Mouse (Mus musculus): ENCODE measurements around the gene Tmem258. TPM values are rescaled to one million over a fixed set of nuclear protein-coding genes. Genes with fewer than 3 reads are reported as not detected.

The Tmem258 gene
- polyA plus RNA-seq, 1 experiment from 2014 or later, result 344 TPM

DNA sequence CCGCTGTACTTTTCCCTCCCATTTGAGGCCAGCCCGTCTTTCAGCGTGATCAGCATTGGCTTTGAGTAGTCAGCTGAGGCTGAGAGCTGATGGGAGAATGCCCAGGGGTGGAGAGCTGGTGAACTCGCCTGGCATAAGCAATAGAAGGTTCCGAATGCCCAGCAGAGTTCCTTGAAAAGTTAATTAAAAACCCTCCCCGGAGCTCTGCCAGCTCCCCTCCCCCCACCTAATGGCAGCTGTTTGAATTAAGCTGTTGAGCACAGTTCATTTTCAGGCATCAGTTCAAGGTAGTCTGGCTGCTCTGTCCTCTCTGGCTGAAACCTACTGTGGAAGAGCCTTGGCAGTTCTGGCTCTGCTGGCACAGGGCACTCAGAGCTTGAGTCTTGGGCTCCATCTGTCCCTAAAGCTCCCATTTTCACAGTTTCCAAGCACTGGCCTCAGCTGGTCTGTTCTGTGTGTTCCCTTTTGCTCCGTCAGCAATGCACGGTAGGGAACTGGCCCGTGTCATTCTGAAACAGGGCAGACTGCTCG is 15.5 kb upstream of the Tmem258 start:
- H3K36me3 ChIP-seq (replicated peaks; ENCODE audit: control insufficient read depth, insufficient read depth, low read depth, low read length), result peaks cover 34% of the 10 kb centered on the region
- H3K9me3 ChIP-seq (replicated peaks; ENCODE audit: control insufficient read depth, low read length), result no peaks in the 10 kb centered on the region
- WGBS, result 62% methylated on average over 10 of the region's 10 CpGs
- no peak overlapping the region for H3K9ac ChIP-seq (replicated peaks; ENCODE audit: low read length)
- no peak overlapping the region for H3K4me3 ChIP-seq (ENCODE audit: low read depth, low read length)
- peaks cover 2% of the 10 kb centered on the region for H3K4me1 ChIP-seq (ENCODE audit: control insufficient read depth, insufficient read depth, low read length)
- DNase-seq (ENCODE audit: low spot score) (peak; percentile 54), ATAC-seq (replicated peaks; ENCODE audit: insufficient number of reproducible peaks, low FRiP score, low TSS enrichment, low read depth) (no peak)
- no peaks in the 10 kb centered on the region for H3K27me3 ChIP-seq (ENCODE audit: control insufficient read depth, insufficient read depth, low read length)
- H3K4me2 ChIP-seq (ENCODE audit: low read depth, low read length), result no peak overlapping the region
- H3K27ac ChIP-seq (replicated peaks; ENCODE audit: low read depth, low read length), result no peak overlapping the region

DNA sequence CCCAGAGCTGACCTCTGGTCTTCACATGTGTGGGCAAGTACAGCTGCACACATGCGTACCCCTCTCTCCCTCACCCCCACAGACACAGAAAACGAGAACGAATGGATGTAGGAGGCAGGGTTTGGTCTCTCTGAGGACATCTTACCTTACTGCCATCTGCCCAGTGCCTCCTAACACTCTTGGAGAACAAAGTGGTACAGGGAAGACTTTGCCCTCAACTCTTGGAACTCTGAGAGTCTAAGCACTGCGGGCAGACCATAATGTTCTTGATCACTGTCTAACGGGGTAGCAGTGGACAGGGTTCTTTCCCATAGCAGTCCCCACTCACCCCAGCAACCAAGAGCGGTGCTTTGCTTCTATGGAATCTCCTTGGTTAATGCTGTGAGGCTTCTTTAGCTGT is 14.8 kb upstream of the Tmem258 start:
- DNase-seq (ENCODE audit: low spot score) (no peak), ATAC-seq (replicated peaks; ENCODE audit: insufficient number of reproducible peaks, low FRiP score, low TSS enrichment, low read depth) (no peak)
- Histone ChIP-seq H3K4me2 (ENCODE audit: low read depth, low read length) (no peak overlapping the region), H3K9me3 (replicated peaks; ENCODE audit: control insufficient read depth, low read length) (no peaks in the 10 kb centered on the region), H3K27ac (replicated peaks; ENCODE audit: low read depth, low read length) (no peak overlapping the region), H3K27me3 (ENCODE audit: control insufficient read depth, insufficient read depth, low read length) (no peaks in the 10 kb centered on the region), H3K9ac (replicated peaks; ENCODE audit: low read length) (no peak overlapping the region), H3K36me3 (replicated peaks; ENCODE audit: control insufficient read depth, insufficient read depth, low read depth, low read length) (peaks cover 38% of the 10 kb centered on the region), H3K4me3 (ENCODE audit: low read depth, low read length) (no peak overlapping the region), H3K4me1 (ENCODE audit: control insufficient read depth, insufficient read depth, low read length) (peaks cover 2% of the 10 kb centered on the region)
- WGBS, result 94% methylated on average over 6 of the region's 6 CpGs

GRCm38 (mm10) chr19:10189940-10190339 is 13.9 kb upstream of the Tmem258 start:
- peaks cover 46% of the 10 kb centered on the region for H3K36me3 ChIP-seq (replicated peaks; ENCODE audit: control insufficient read depth, insufficient read depth, low read depth, low read length)
- no peak overlapping the region for H3K27ac ChIP-seq (replicated peaks; ENCODE audit: low read depth, low read length)
- H3K9ac ChIP-seq (replicated peaks; ENCODE audit: low read length), result no peak overlapping the region
- H3K4me3 ChIP-seq (ENCODE audit: low read depth, low read length), result no peak overlapping the region
- H3K4me1 ChIP-seq (ENCODE audit: control insufficient read depth, insufficient read depth, low read length), result no peaks in the 10 kb centered on the region; the same call in 1 of the 2 replicates
- ATAC-seq (replicated peaks; ENCODE audit: insufficient number of reproducible peaks, low FRiP score, low TSS enrichment, low read depth), result no peak
- WGBS, result 92% methylated on average over 8 of the region's 8 CpGs
- H3K9me3 ChIP-seq (replicated peaks; ENCODE audit: control insufficient read depth, low read length), result no peaks in the 10 kb centered on the region
- H3K27me3 ChIP-seq (ENCODE audit: control insufficient read depth, insufficient read depth, low read length), result no peaks in the 10 kb centered on the region
- DNase-seq (ENCODE audit: low spot score), result no peak
- H3K4me2 ChIP-seq (ENCODE audit: low read depth, low read length), result no peak overlapping the region

DNA sequence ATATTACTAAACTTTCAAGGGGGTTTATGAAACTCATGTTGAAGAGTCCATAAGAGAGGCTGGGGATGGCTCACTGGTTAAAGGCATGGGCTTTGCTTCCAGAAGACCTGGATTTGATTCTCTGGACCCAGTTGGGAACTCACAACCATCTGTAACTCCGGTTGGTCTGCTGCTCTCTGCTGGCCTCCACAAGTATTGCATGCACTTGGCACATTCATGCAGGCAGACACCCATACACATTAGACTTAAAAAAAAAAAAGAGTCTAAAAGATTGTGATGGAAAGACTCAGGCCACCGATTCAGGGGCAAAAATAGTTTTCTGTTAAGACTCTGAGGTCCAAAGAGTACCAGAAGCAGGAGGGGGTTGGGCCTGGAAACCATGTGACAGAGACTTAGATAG is 13.0 kb upstream of the Tmem258 start:
- H3K27ac ChIP-seq (replicated peaks; ENCODE audit: low read depth, low read length), result no peak overlapping the region
- no peaks in the 10 kb centered on the region for H3K9me3 ChIP-seq (replicated peaks; ENCODE audit: control insufficient read depth, low read length)
- H3K4me2 ChIP-seq (ENCODE audit: low read depth, low read length), result no peak overlapping the region
- ATAC-seq (replicated peaks; ENCODE audit: insufficient number of reproducible peaks, low FRiP score, low TSS enrichment, low read depth) (no peak), DNase-seq (ENCODE audit: low spot score) (peak; percentile 81)
- no peak overlapping the region for H3K4me3 ChIP-seq (ENCODE audit: low read depth, low read length)
- no peaks in the 10 kb centered on the region for H3K27me3 ChIP-seq (ENCODE audit: control insufficient read depth, insufficient read depth, low read length)
- 58% methylated on average over 2 of the region's 2 CpGs for WGBS
- no peak overlapping the region for H3K9ac ChIP-seq (replicated peaks; ENCODE audit: low read length)
- peaks cover 49% of the 10 kb centered on the region for H3K36me3 ChIP-seq (replicated peaks; ENCODE audit: control insufficient read depth, insufficient read depth, low read depth, low read length)
- no peaks in the 10 kb centered on the region; the same call in 1 of the 2 replicates for H3K4me1 ChIP-seq (ENCODE audit: control insufficient read depth, insufficient read depth, low read length)

DNA sequence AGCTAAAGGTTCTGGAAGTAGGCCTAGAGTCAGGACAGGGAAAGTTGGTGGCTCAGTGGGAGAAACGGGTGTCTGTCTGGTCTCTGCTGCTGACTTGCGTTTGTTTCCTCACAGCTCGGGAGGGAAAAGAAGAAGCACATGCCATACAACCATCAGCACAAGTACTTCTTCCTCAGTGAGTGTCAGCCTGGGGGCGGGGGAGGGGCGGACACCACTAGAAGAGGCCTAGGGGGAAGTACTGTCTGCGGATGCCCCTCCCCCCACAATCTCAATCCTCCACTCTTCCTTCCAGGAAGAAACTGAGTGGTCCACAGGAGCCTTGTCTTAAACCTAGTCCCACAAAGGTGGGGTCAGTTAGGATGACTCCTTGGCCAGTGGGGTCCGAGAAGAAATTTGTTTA is 12.5 kb upstream of the Tmem258 start:
- Histone ChIP-seq H3K27ac (replicated peaks; ENCODE audit: low read depth, low read length) (no peak overlapping the region), H3K36me3 (replicated peaks; ENCODE audit: control insufficient read depth, insufficient read depth, low read depth, low read length) (peaks cover 49% of the 10 kb centered on the region), H3K9ac (replicated peaks; ENCODE audit: low read length) (no peak overlapping the region), H3K4me2 (ENCODE audit: low read depth, low read length) (no peak overlapping the region), H3K9me3 (replicated peaks; ENCODE audit: control insufficient read depth, low read length) (no peaks in the 10 kb centered on the region), H3K4me1 (ENCODE audit: control insufficient read depth, insufficient read depth, low read length) (no peaks in the 10 kb centered on the region; the same call in 1 of the 2 replicates), H3K4me3 (ENCODE audit: low read depth, low read length) (no peak overlapping the region), H3K27me3 (ENCODE audit: control insufficient read depth, insufficient read depth, low read length) (no peaks in the 10 kb centered on the region)
- DNase-seq (ENCODE audit: low spot score) (no peak), ATAC-seq (replicated peaks; ENCODE audit: insufficient number of reproducible peaks, low FRiP score, low TSS enrichment, low read depth) (no peak)
- 65% methylated on average over 7 of the region's 7 CpGs for WGBS

DNA sequence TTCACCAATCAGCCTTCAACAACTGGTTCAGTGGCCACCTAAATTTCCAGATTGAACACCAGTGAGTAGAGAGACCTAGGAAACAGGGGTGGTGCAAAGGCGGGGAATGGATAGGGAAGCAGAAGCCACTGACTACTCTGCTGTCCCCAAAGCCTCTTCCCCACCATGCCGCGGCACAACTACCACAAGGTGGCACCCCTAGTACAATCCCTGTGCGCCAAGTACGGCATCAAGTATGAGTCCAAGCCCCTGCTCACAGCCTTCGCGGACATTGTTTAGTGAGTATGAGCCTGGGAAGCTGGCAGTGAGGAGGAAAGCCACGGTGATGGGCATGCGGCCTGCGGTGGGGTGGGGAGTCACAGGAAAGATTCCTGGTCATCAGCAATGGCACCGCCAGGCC is 9.5 kb upstream of the Tmem258 start:
- peaks cover 29% of the 10 kb centered on the region for H3K36me3 ChIP-seq (replicated peaks; ENCODE audit: control insufficient read depth, insufficient read depth, low read depth, low read length)
- 87% methylated on average over 11 of the region's 11 CpGs for WGBS
- ATAC-seq (replicated peaks; ENCODE audit: insufficient number of reproducible peaks, low FRiP score, low TSS enrichment, low read depth) (no peak), DNase-seq (ENCODE audit: low spot score) (no peak)
- no peak overlapping the region for H3K4me3 ChIP-seq (ENCODE audit: low read depth, low read length)
- no peak overlapping the region for H3K27ac ChIP-seq (replicated peaks; ENCODE audit: low read depth, low read length)
- no peaks in the 10 kb centered on the region for H3K27me3 ChIP-seq (ENCODE audit: control insufficient read depth, insufficient read depth, low read length)
- H3K9me3 ChIP-seq (replicated peaks; ENCODE audit: control insufficient read depth, low read length), result no peaks in the 10 kb centered on the region
- no peak overlapping the region for H3K9ac ChIP-seq (replicated peaks; ENCODE audit: low read length)
- H3K4me2 ChIP-seq (ENCODE audit: low read depth, low read length), result no peak overlapping the region
- H3K4me1 ChIP-seq (ENCODE audit: control insufficient read depth, insufficient read depth, low read length), result no peaks in the 10 kb centered on the region

GRCm38 (mm10) chr19:10195252-10195651 is 8.6 kb upstream of the Tmem258 start:
- WGBS, result 78% methylated on average over 5 of the region's 5 CpGs
- Histone ChIP-seq H3K4me1 (ENCODE audit: control insufficient read depth, insufficient read depth, low read length) (no peaks in the 10 kb centered on the region), H3K4me3 (ENCODE audit: low read depth, low read length) (no peak overlapping the region), H3K27me3 (ENCODE audit: control insufficient read depth, insufficient read depth, low read length) (no peaks in the 10 kb centered on the region), H3K9ac (replicated peaks; ENCODE audit: low read length) (no peak overlapping the region), H3K4me2 (ENCODE audit: low read depth, low read length) (no peak overlapping the region), H3K36me3 (replicated peaks; ENCODE audit: control insufficient read depth, insufficient read depth, low read depth, low read length) (peaks cover 27% of the 10 kb centered on the region), H3K9me3 (replicated peaks; ENCODE audit: control insufficient read depth, low read length) (no peaks in the 10 kb centered on the region), H3K27ac (replicated peaks; ENCODE audit: low read depth, low read length) (no peak overlapping the region)
- DNase-seq (ENCODE audit: low spot score), result no peak
- ATAC-seq (replicated peaks; ENCODE audit: insufficient number of reproducible peaks, low FRiP score, low TSS enrichment, low read depth), result no peak

DNA sequence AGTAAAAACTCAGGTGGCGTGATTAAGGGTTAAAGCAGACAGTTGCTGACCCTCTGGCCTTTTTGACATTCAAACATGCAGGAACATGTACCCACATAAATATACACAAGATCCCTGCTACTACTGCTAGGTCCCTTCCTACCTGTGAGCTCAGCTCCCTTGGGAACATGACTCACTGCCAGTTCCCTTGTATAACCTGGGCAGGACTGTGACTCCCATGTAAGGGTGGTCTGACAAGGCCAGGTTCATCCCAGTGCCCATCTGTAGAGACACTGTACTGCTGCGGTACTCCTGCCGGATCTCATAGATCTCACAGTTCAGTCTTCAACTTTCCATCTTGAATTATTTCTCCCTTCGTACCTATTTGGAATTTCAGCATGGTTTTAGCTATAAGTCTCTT is 6.7 kb upstream of the Tmem258 start:
- no peak overlapping the region for H3K4me2 ChIP-seq (ENCODE audit: low read depth, low read length)
- DNase-seq (ENCODE audit: low spot score) (no peak), ATAC-seq (replicated peaks; ENCODE audit: insufficient number of reproducible peaks, low FRiP score, low TSS enrichment, low read depth) (no peak)
- H3K9me3 ChIP-seq (replicated peaks; ENCODE audit: control insufficient read depth, low read length), result no peaks in the 10 kb centered on the region
- 87% methylated on average over 4 of the region's 4 CpGs for WGBS
- no peaks in the 10 kb centered on the region for H3K4me1 ChIP-seq (ENCODE audit: control insufficient read depth, insufficient read depth, low read length)
- no peaks in the 10 kb centered on the region for H3K27me3 ChIP-seq (ENCODE audit: control insufficient read depth, insufficient read depth, low read length)
- H3K27ac ChIP-seq (replicated peaks; ENCODE audit: low read depth, low read length), result no peak overlapping the region
- H3K36me3 ChIP-seq (replicated peaks; ENCODE audit: control insufficient read depth, insufficient read depth, low read depth, low read length), result peaks cover 29% of the 10 kb centered on the region
- no peak overlapping the region for H3K4me3 ChIP-seq (ENCODE audit: low read depth, low read length)
- H3K9ac ChIP-seq (replicated peaks; ENCODE audit: low read length), result no peak overlapping the region
